Mouse (Mus musculus) spleen, adult 2 months (tissue): Measurements from ENCODE around the gene Zfp148. TPM values are rescaled to one million over a fixed set of nuclear protein-coding genes. Genes with fewer than 3 reads are reported as not detected.

Experiments
- DNase-seq, 2 experiments: peaks; one replicate each; pipeline versions ENCODE4 v3.0.0 to v3.0.0-alpha.2; 2012 to 2021; ENCODE audit warnings: low spot score in 2 of 2, low read depth in 1 of 2
- H3K27ac ChIP-seq: fragments of 200-500 bp; 2 replicates; pipeline ENCODE4 v1.5.1; 2012; ENCODE audit warnings: low read length, inconsistent platforms; ENCODE audit not compliant: insufficient read depth
- H3K27me3 ChIP-seq: fragments of 200-500 bp; 2 replicates; pipeline ENCODE4 v1.6.1; 2012; ENCODE audit warnings: mild to moderate bottlenecking, moderate library complexity, low read length, inconsistent platforms; ENCODE audit not compliant: control insufficient read depth, insufficient read depth
- H3K36me3 ChIP-seq: fragments of 200-500 bp; 2 replicates; pipeline ENCODE4 v1.6.1; 2012; ENCODE audit warnings: mild to moderate bottlenecking, low read length, inconsistent platforms; ENCODE audit not compliant: control insufficient read depth, insufficient read depth
- H3K4me1 ChIP-seq: fragments of 200-500 bp; 2 replicates; pipeline ENCODE4 v1.6.1; 2011; ENCODE audit warnings: inconsistent platforms; ENCODE audit not compliant: control insufficient read depth, insufficient read depth, insufficient read length
- H3K4me3 ChIP-seq: fragments of 200-500 bp; 2 replicates; pipeline ENCODE4 v1.5.1; 2011; ENCODE audit warnings: mild to moderate bottlenecking, inconsistent platforms; ENCODE audit not compliant: insufficient read depth, insufficient read length; ENCODE audit errors: extremely low read depth
- CTCF ChIP-seq: fragments of 200-500 bp; IDR thresholded peaks from 2 replicates; pipeline ENCODE4 v1.5.1; 2011; ENCODE audit warnings: mild to moderate bottlenecking, inconsistent platforms; ENCODE audit not compliant: insufficient read depth, insufficient read length, insufficient replicate concordance; ENCODE audit errors: extremely low read depth
- POLR2A ChIP-seq: fragments of 200-500 bp; IDR thresholded peaks from 2 replicates; pipeline ENCODE4 v1.6.1; 2011; ENCODE audit warnings: low read depth, low read length, inconsistent platforms
- WGBS: fragments of 180-500 bp; shearing (Covaris S2); methylation state at CpG from one replicate; pipeline ENCODE4 v1.1.7; 2018; 5-methylcytosine and 5-hydroxymethylcytosine counted together
- polyA plus RNA-seq: library from polyadenylated mRNA; depleted of rRNA; stranded (reverse); fragments of >200 nt; gene quantifications from 2 replicates; pipeline ENCODE4 v1.2.3, GENCODE M21; 2012; rRNA removed

Zfp148 gene
- polyA plus RNA-seq, 1 experiment = 5.0 TPM

DNA sequence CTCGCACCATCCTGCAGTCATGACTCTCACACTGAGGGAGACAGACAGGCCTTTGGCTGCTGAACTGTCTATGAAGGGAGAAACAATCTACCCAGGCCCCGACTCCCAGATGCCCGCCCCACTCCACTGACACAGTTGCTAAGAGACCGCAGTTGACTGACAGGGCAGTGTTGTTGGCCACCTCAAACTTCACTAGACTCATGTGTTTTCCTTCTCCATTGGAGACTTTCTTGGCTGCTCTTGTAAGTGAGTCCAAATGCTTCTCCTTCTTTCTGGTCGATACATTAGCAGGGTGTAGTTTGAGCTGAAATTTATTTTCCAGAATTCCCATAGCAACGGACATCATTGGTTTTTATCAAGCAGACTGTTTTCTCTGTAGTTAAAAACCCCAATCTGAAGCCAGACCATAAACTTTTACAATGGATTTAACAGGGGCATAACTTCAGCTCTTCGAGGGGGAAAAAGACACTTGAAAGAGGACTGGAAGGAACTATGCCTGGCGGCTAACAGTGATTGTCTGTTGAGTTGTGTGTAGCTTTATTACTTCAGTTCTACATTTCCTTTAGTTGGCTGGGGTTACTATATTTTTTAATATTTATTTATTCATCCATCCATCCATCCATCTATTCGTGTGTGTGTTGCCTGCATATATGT lies 173.2 kb downstream of the Zfp148 start:
- Histone ChIP-seq H3K36me3 (no peaks in the 10 kb centered on the region), H3K27ac (no peak overlapping the region), H3K4me1 (no peaks in the 10 kb centered on the region), H3K27me3 (no peaks in the 10 kb centered on the region), H3K4me3 (no peak overlapping the region)
- WGBS = 81% methylated on average over 9 of the region's 9 CpGs
- DNase-seq = no peak
- TF ChIP-seq POLR2A = no peak
- TF ChIP-seq CTCF = no peak

Other genes with a start within 250 kb of the Zfp148 start
- 6.6 and 6.9 TPM in 2 replicates for gene Osbpl11, start 195.8 kb upstream of the Zfp148 start, polyA plus RNA-seq
- gene Snx4, start 129.4 kb upstream of the Zfp148 start, polyA plus RNA-seq = 7.2 and 7.9 TPM in 2 replicates
- 1.1 and 1.2 TPM in 2 replicates for gene Slc12a8, start 136.5 kb downstream of the Zfp148 start, polyA plus RNA-seq